Mouse (Mus musculus) MEL (cell line): ENCODE measurements at regions not wholly inside any gene's neighbourhood (a gene's known extent, or its start where the extent isn't known, plus 50 kb on each side); places are given as distances from the start of the nearest gene placed in this dataset.

Experiments
- DNase-seq: peaks from one replicate; pipeline ENCODE4 v3.0.0; 2011; ENCODE audit warnings: low read depth, low spot score
- H3K27ac ChIP-seq: 2 replicates; pipeline ENCODE4 v1.5.1; 2012; ENCODE audit warnings: low read depth, mild to moderate bottlenecking, control low read depth, low read length, moderate library complexity; ENCODE audit not compliant: control insufficient read depth
- H3K27me3 ChIP-seq, 2 experiments: fragments of 150-350 bp in 1 of 2; sonication (generic) in 1 of 2; 2 replicates each; pipeline ENCODE4 v1.6.1; 2012; ENCODE audit warnings: low read length in 2 of 2, mild to moderate bottlenecking in 2 of 2, improper control_type of control experiment in 1 of 2, moderate library complexity in 1 of 2; ENCODE audit not compliant: insufficient read depth in 2 of 2, control insufficient read depth in 1 of 2
- H3K36me3 ChIP-seq, 2 experiments: 2 replicates each; pipeline ENCODE4 v1.6.1; 2012 to 2014; ENCODE audit warnings: low read length in 2 of 2, improper control_type of control experiment in 1 of 2, inconsistent platforms in 1 of 2, mild to moderate bottlenecking in 1 of 2; ENCODE audit not compliant: insufficient read depth in 2 of 2, control insufficient read depth in 1 of 2
- H3K4me1 ChIP-seq, 2 experiments: fragments of 150-350 bp in 1 of 2; sonication (generic) in 1 of 2; 2 replicates each; pipeline ENCODE4 v1.6.1; 2012; ENCODE audit warnings: low read length in 2 of 2, improper control_type of control experiment in 1 of 2, mild to moderate bottlenecking in 1 of 2; ENCODE audit not compliant: insufficient read depth in 2 of 2, control insufficient read depth in 1 of 2
- H3K4me3 ChIP-seq, 2 experiments: fragments of 150-350 bp in 1 of 2; sonication (generic) in 1 of 2; 2 replicates each; pipeline ENCODE4 v1.5.1; 2012; ENCODE audit warnings: low read depth in 2 of 2, low read length in 2 of 2, mild to moderate bottlenecking in 2 of 2, moderate library complexity in 2 of 2, control low read depth in 1 of 2, improper control_type of control experiment in 1 of 2; ENCODE audit not compliant: control insufficient read depth in 1 of 2, insufficient read depth in 1 of 2
- H3K79me2 ChIP-seq: 2 replicates; pipeline ENCODE4 v1.6.1; 2012; ENCODE audit warnings: mild to moderate bottlenecking, low read length, moderate library complexity; ENCODE audit not compliant: control insufficient read depth, poor library complexity, insufficient read depth
- H3K9ac ChIP-seq: 2 replicates; pipeline ENCODE4 v1.6.1; 2012; ENCODE audit warnings: low read depth, mild to moderate bottlenecking, control low read depth, low read length, moderate library complexity; ENCODE audit not compliant: control insufficient read depth, poor library complexity, severe bottlenecking
- H3K9me3 ChIP-seq: fragments of 150-350 bp; sonication (generic); replicated peaks from 2 replicates; pipeline ENCODE4 v1.6.1; 2012; ENCODE audit warnings: mild to moderate bottlenecking, low read length, improper control_type of control experiment, moderate library complexity; ENCODE audit not compliant: insufficient read depth
- BHLHE40 ChIP-seq: IDR thresholded peaks from 2 replicates; pipeline ENCODE4 v1.6.1; 2012; ENCODE audit warnings: low read depth, mild to moderate bottlenecking, inconsistent platforms, low read length, improper control_type of control experiment, borderline replicate concordance
- CHD1 ChIP-seq: IDR thresholded peaks from 2 replicates; pipeline ENCODE4 v1.6.1; 2012; ENCODE audit warnings: low read depth, mild to moderate bottlenecking, inconsistent platforms, low read length, improper control_type of control experiment
- CHD2 ChIP-seq: IDR thresholded peaks from 2 replicates; pipeline ENCODE4 v1.6.1; 2011; ENCODE audit warnings: low read length, improper control_type of control experiment
- CTCF ChIP-seq, 3 experiments: IDR thresholded peaks in 2 of 3; conservative IDR thresholded peaks in 1 of 3; 2 replicates each; pipeline ENCODE4 v1.5.1; 2011 to 2012; ENCODE audit warnings: low read length in 3 of 3, low read depth in 2 of 3, mild to moderate bottlenecking in 2 of 3, improper control_type of control experiment in 1 of 3, inconsistent platforms in 1 of 3, mixed read lengths in 1 of 3, moderate library complexity in 1 of 3; ENCODE audit not compliant: control insufficient read depth in 1 of 3, insufficient read depth in 1 of 3, poor library complexity in 1 of 3, severe bottlenecking in 1 of 3
- E2F4 ChIP-seq: IDR thresholded peaks from 2 replicates; pipeline ENCODE4 v1.6.1; 2011; ENCODE audit warnings: low read depth, low read length, improper control_type of control experiment, borderline replicate concordance
- ETS1 ChIP-seq: IDR thresholded peaks from 2 replicates; pipeline ENCODE4 v1.6.1; 2012; ENCODE audit warnings: low read depth, mild to moderate bottlenecking, inconsistent platforms, low read length, improper control_type of control experiment, moderate library complexity
- GABPA ChIP-seq: IDR thresholded peaks from 2 replicates; pipeline ENCODE4 v1.6.1; 2012; ENCODE audit warnings: low read depth, mild to moderate bottlenecking, inconsistent platforms, low read length, improper control_type of control experiment, moderate library complexity
- GATA1 ChIP-seq: IDR thresholded peaks from 2 replicates; pipeline ENCODE4 v1.6.1; 2011; ENCODE audit warnings: low read depth, low read length, improper control_type of control experiment
- HCFC1 ChIP-seq: IDR thresholded peaks from 2 replicates; pipeline ENCODE4 v1.6.1; 2012; ENCODE audit warnings: low read depth, mild to moderate bottlenecking, inconsistent platforms, low read length, improper control_type of control experiment, moderate library complexity
- JUND ChIP-seq: IDR thresholded peaks from 2 replicates; pipeline ENCODE4 v1.6.1; 2011; ENCODE audit warnings: low read depth, mild to moderate bottlenecking, improper control_type of control experiment, low read length
- KAT2A ChIP-seq: conservative IDR thresholded peaks from 2 replicates; pipeline ENCODE4 v1.6.1; 2012; ENCODE audit warnings: low read depth, low read length, improper control_type of control experiment, inconsistent platforms
- MAFK ChIP-seq: IDR thresholded peaks from 2 replicates; pipeline ENCODE4 v1.6.1; 2011; ENCODE audit warnings: low read depth, mild to moderate bottlenecking, low read length, improper control_type of control experiment, borderline replicate concordance
- MAZ ChIP-seq: IDR thresholded peaks from 2 replicates; pipeline ENCODE4 v1.6.1; 2012; ENCODE audit warnings: low read depth, mild to moderate bottlenecking, inconsistent platforms, low read length, improper control_type of control experiment
- MXI1 ChIP-seq: IDR thresholded peaks from 2 replicates; pipeline ENCODE4 v1.6.1; 2011; ENCODE audit warnings: mild to moderate bottlenecking, low read depth, low read length, improper control_type of control experiment
- NELFE ChIP-seq: IDR thresholded peaks from 2 replicates; pipeline ENCODE4 v1.6.1; 2011; ENCODE audit warnings: low read depth, low read length, improper control_type of control experiment
- NRF1 ChIP-seq: IDR thresholded peaks from 2 replicates; pipeline ENCODE4 v1.6.1; 2014; ENCODE audit warnings: low read depth, mild to moderate bottlenecking, inconsistent platforms, low read length, improper control_type of control experiment, moderate library complexity; ENCODE audit not compliant: poor library complexity, insufficient read depth, severe bottlenecking
- POLR2A ChIP-seq, 2 experiments: IDR thresholded peaks; 2 replicates each; pipeline ENCODE4 v1.6.1; 2011 to 2012; ENCODE audit warnings: low read length in 2 of 2, mild to moderate bottlenecking in 2 of 2, control low read depth in 1 of 2, improper control_type of control experiment in 1 of 2, low read depth in 1 of 2, moderate library complexity in 1 of 2; ENCODE audit not compliant: control insufficient read depth in 1 of 2, insufficient read depth in 1 of 2, poor library complexity in 1 of 2
- POLR2AphosphoS5 ChIP-seq: IDR thresholded peaks from 2 replicates; pipeline ENCODE4 v1.6.1; 2012; ENCODE audit warnings: low read depth, borderline replicate concordance, mild to moderate bottlenecking, inconsistent platforms, low read length, moderate library complexity, mixed read lengths
- RAD21 ChIP-seq: IDR thresholded peaks from 2 replicates; pipeline ENCODE4 v1.6.1; 2011; ENCODE audit warnings: mild to moderate bottlenecking, low read depth, low read length, improper control_type of control experiment
- SIN3A ChIP-seq: IDR thresholded peaks from 2 replicates; pipeline ENCODE4 v1.6.1; 2012; ENCODE audit warnings: low read length, improper control_type of control experiment, inconsistent platforms
- UBTF ChIP-seq: IDR thresholded peaks from 2 replicates; pipeline ENCODE4 v1.6.1; 2012; ENCODE audit warnings: low read depth, mild to moderate bottlenecking, inconsistent platforms, low read length, improper control_type of control experiment, moderate library complexity, borderline replicate concordance; ENCODE audit not compliant: insufficient read depth
- ZC3H11A ChIP-seq: IDR thresholded peaks from 2 replicates; pipeline ENCODE4 v1.6.1; 2012; ENCODE audit warnings: low read depth, mild to moderate bottlenecking, inconsistent platforms, low read length, improper control_type of control experiment
- ZKSCAN1 ChIP-seq: IDR thresholded peaks from 2 replicates; pipeline ENCODE4 v1.6.1; 2012; ENCODE audit warnings: low read depth, mild to moderate bottlenecking, inconsistent platforms, low read length, improper control_type of control experiment, moderate library complexity
- ZMIZ1 ChIP-seq: IDR thresholded peaks from 2 replicates; pipeline ENCODE4 v1.6.1; 2012; ENCODE audit warnings: low read depth, mild to moderate bottlenecking, inconsistent platforms, low read length, improper control_type of control experiment, moderate library complexity
- ZNF384 ChIP-seq: IDR thresholded peaks from 2 replicates; pipeline ENCODE4 v1.6.1; 2012; ENCODE audit warnings: low read depth, mild to moderate bottlenecking, inconsistent platforms, low read length, improper control_type of control experiment

GRCm38 (mm10) chr10:97189696-97190095 is 289.7 kb upstream of the Dcn start:
- Histone ChIP-seq H3K9ac (no peak overlapping the region), H3K27me3 (no peaks in the 10 kb centered on the region), H3K4me1 (no peaks in the 10 kb centered on the region), H3K27ac (no peak overlapping the region), H3K9me3 (no peaks in the 10 kb centered on the region), H3K4me3 (no peak overlapping the region), H3K79me2 (no peaks in the 10 kb centered on the region), H3K36me3 (no peaks in the 10 kb centered on the region)
- TF ChIP-seq ZKSCAN1 (no peak), JUND (no peak), KAT2A (no peak), BHLHE40 (no peak), GATA1 (no peak), ETS1 (no peak), NELFE (no peak), GABPA (no peak), ZNF384 (no peak)
- DNase-seq: no peak

DNA sequence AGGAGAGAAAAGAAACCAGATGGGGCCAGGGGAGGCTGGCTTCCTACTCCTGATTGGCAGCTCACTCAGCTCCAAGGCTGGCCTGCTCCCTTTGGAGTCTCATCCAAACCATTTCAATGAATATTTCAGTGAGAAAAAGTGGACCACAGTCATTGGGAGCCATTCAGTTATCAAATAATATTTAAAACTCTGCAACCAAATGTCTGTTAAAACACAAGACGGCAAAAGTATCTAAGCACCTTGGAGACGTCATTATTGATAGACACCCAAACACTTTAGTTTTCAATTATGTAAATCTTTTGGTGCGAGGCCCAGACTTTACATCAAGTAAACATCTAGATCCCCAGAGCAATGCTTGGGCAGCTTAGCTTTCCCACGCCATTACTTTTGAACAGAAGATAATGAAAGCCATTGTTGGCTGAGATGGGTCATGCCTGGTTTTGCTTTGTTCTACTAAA is 268.1 kb upstream of the Dcn start:
- no peak overlapping the region for H3K9ac ChIP-seq
- no peak overlapping the region for H3K27ac ChIP-seq
- TF ChIP-seq CTCF (IDR thresholded peaks at IDR 0.05 in 2 of 3, conservative IDR thresholded peaks at IDR 0.05 in 1 of 3; ENCODE audit: control insufficient read depth in 1 of 3, insufficient read depth in 1 of 3, low read depth in 2 of 3, low read length in 3 of 3, poor library complexity in 1 of 3, severe bottlenecking in 1 of 3): no peak
- no peak for TF ChIP-seq POLR2AphosphoS5
- TF ChIP-seq NRF1: no peak
- no peak for TF ChIP-seq E2F4
- no peak for TF ChIP-seq CHD2
- no peak for TF ChIP-seq UBTF
- no peak for TF ChIP-seq ZKSCAN1
- TF ChIP-seq ZMIZ1: no peak
- no peak for TF ChIP-seq MXI1
- no peak for TF ChIP-seq ETS1
- no peak for TF ChIP-seq HCFC1
- TF ChIP-seq ZC3H11A: no peak
- TF ChIP-seq ZNF384: no peak
- no peak for TF ChIP-seq POLR2A (IDR thresholded peaks at IDR 0.05; ENCODE audit: control insufficient read depth in 1 of 2, insufficient read depth in 1 of 2, low read depth in 1 of 2, low read length in 2 of 2, poor library complexity in 1 of 2)
- TF ChIP-seq RAD21: no peak
- no peak for TF ChIP-seq GATA1
- no peak for TF ChIP-seq CHD1
- no peak for TF ChIP-seq MAZ
- TF ChIP-seq SIN3A: no peak
- TF ChIP-seq MAFK: no peak
- H3K4me3 ChIP-seq: no peak overlapping the region
- H3K27me3 ChIP-seq: no peaks in the 10 kb centered on the region
- no peaks in the 10 kb centered on the region for H3K79me2 ChIP-seq
- H3K9me3 ChIP-seq: no peaks in the 10 kb centered on the region
- H3K36me3 ChIP-seq: no peaks in the 10 kb centered on the region
- DNase-seq: no peak
- no peaks in the 10 kb centered on the region for H3K4me1 ChIP-seq
